ENCODE assay signal across 8 mouse cellular contexts in genomic region chr7:135792918-135793317, GRCm38 (mm10).
A peak's percentile ranks its signal among the peaks of the same experiment; 100 is the strongest.
DNase-seq lines count a peak whose midpoint lies in the region; ATAC-seq and TF ChIP-seq lines count a peak whose summit lies in the region.

No protein-coding gene starts in this region.

- H3K9me3 ChIP-seq in hindbrain, embryonic 11.5 days (ENCODE audit: control insufficient read depth, low read length) = no peaks in the 10 kb centered on the region
- no peaks in the 10 kb centered on the region for H3K9me3 ChIP-seq in hindbrain, embryonic 16.5 days (ENCODE audit: control insufficient read depth, low read length)
- no peaks in the 10 kb centered on the region for H3K9me3 ChIP-seq in hindbrain, postnatal 0 days (ENCODE audit: low read length)

- no peak overlapping the region for H3K9ac ChIP-seq in hindbrain, embryonic 11.5 days (ENCODE audit: low read depth, low read length)
- no peak overlapping the region for H3K9ac ChIP-seq in hindbrain, embryonic 16.5 days (ENCODE audit: low read depth, low read length)
- no peak overlapping the region for H3K9ac ChIP-seq in hindbrain, postnatal 0 days (replicated peaks; ENCODE audit: low read length)

- no peaks in the 10 kb centered on the region for H3K4me1 ChIP-seq in hindbrain, embryonic 11.5 days (replicated peaks; ENCODE audit: control insufficient read depth, insufficient read depth, low read length)
- no peaks in the 10 kb centered on the region for H3K4me1 ChIP-seq in hindbrain, embryonic 16.5 days (ENCODE audit: control insufficient read depth, insufficient read depth, low read depth, low read length)
- no peaks in the 10 kb centered on the region for H3K4me1 ChIP-seq in hindbrain, postnatal 0 days (ENCODE audit: insufficient read depth, low read length)

- DNase-seq in hindbrain, embryonic 11.5 days (ENCODE audit: low spot score) = peak; percentile 77
- peak; percentile 25 to 29 for DNase-seq in CD8-positive naive resting alpha-beta T cell, adult 2 months (ENCODE audit: low read depth in 2 of 2, low spot score in 2 of 2)
- peak; percentile 11 for DNase-seq in adrenal gland, postnatal 25 days
- DNase-seq in hindbrain, postnatal 0 days (ENCODE audit: low spot score) = peak; percentile 59
- DNase-seq in thymus, postnatal 14 days = peak; percentile 47
- no peak for DNase-seq in left cerebral cortex, adult 11 months (ENCODE audit: low spot score)

- no peak overlapping the region for H3K4me3 ChIP-seq in hindbrain, embryonic 11.5 days (ENCODE audit: low read depth, low read length)
- H3K4me3 ChIP-seq in hindbrain, embryonic 16.5 days (ENCODE audit: low read length) = no peak overlapping the region
- H3K4me3 ChIP-seq in hindbrain, postnatal 0 days (ENCODE audit: low read length) = no peak overlapping the region

- ATAC-seq in hindbrain, embryonic 11.5 days (ENCODE audit: low FRiP score) = no peak; the same call in 1 of the 2 replicates
- ATAC-seq in hindbrain, embryonic 16.5 days = no peak
- no peak for ATAC-seq in hindbrain, postnatal 0 days
- ATAC-seq in megakaryocyte, adult 5-6 weeks (ENCODE audit: poor library complexity, severe bottlenecking) = peak; percentile 77

- 36% methylated on average over 8 of the region's 8 CpGs for WGBS in hindbrain, embryonic 11.5 days
- 40% methylated on average over 8 of the region's 8 CpGs for WGBS in hindbrain, embryonic 16.5 days
- WGBS in hindbrain, postnatal 0 days = 39% methylated on average over 8 of the region's 8 CpGs

- no peak overlapping the region for H3K27ac ChIP-seq in hindbrain, embryonic 11.5 days (ENCODE audit: low read depth, low read length)
- no peak overlapping the region for H3K27ac ChIP-seq in hindbrain, embryonic 16.5 days (ENCODE audit: low read depth, low read length)
- no peak overlapping the region for H3K27ac ChIP-seq in hindbrain, postnatal 0 days

- no peaks in the 10 kb centered on the region for H3K36me3 ChIP-seq in hindbrain, embryonic 11.5 days (ENCODE audit: control insufficient read depth, insufficient read depth, low read length)
- no peaks in the 10 kb centered on the region for H3K36me3 ChIP-seq in hindbrain, embryonic 16.5 days (ENCODE audit: control insufficient read depth, insufficient read depth, low read length)
- no peaks in the 10 kb centered on the region for H3K36me3 ChIP-seq in hindbrain, postnatal 0 days (ENCODE audit: insufficient read depth, low read length)

- TF ChIP-seq CTCF in hindbrain, postnatal 0 days (IDR thresholded peaks at IDR 0.05; ENCODE audit: low read depth) = peak; percentile 82

- H3K4me2 ChIP-seq in hindbrain, embryonic 11.5 days (replicated peaks; ENCODE audit: low read depth, low read length) = no peak overlapping the region
- no peak overlapping the region for H3K4me2 ChIP-seq in hindbrain, embryonic 16.5 days (ENCODE audit: low read length)
- no peak overlapping the region for H3K4me2 ChIP-seq in hindbrain, postnatal 0 days (ENCODE audit: low read depth, low read length)

- H3K27me3 ChIP-seq in hindbrain, embryonic 11.5 days (ENCODE audit: control insufficient read depth, insufficient read depth, low read length) = no peaks in the 10 kb centered on the region
- no peaks in the 10 kb centered on the region for H3K27me3 ChIP-seq in hindbrain, embryonic 16.5 days (replicated peaks; ENCODE audit: control insufficient read depth, insufficient read depth, low read length)
- no peaks in the 10 kb centered on the region for H3K27me3 ChIP-seq in hindbrain, postnatal 0 days (ENCODE audit: insufficient read depth, low read length)
